Mouse (Mus musculus): Measurements from ENCODE around the gene Cnksr1.
A peak's percentile ranks its signal among the peaks of the same experiment; 100 is the strongest.

The Cnksr1 gene

DNA sequence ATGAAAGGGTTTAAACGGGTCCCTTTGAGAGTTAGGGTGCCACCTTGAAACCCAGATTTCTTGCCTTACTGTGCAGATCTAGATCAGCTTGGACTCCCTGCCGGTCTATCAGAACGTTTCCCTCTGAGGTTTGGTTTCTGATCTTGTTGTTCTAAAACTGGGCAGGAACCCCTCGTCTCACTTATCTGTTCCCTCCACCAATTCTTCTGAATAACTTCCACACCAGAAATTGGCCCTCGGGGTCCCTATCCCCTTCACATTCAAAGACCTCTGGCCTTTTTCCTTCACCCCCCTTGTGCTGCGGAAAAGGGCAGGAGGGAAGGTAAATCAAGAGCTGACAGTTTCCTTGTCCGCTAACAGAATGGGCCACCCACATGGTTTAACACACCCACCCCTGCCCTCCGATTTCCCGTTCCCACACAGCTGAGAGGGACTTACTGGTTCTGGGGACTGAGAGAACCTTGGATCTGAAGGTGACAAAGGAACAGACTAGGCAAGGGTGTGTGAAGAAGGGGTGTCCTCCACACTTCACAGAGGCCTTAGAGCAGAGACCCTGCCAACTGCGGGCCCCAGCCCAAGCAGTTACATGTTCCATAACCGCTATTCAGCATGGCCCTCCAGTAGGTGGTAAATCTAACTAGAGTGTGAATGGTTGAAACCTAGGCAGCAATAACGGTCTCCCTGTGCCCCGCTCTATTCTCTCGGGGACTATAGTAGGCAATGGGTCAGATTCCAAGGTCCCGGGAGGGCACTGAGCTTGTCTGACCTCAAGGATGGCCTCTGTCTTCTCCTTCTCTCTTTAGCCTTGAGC is 14.9 kb upstream of the Cnksr1 start:
- DNase-seq (ENCODE audit: low spot score in 2 of 2) = no peak

DNA sequence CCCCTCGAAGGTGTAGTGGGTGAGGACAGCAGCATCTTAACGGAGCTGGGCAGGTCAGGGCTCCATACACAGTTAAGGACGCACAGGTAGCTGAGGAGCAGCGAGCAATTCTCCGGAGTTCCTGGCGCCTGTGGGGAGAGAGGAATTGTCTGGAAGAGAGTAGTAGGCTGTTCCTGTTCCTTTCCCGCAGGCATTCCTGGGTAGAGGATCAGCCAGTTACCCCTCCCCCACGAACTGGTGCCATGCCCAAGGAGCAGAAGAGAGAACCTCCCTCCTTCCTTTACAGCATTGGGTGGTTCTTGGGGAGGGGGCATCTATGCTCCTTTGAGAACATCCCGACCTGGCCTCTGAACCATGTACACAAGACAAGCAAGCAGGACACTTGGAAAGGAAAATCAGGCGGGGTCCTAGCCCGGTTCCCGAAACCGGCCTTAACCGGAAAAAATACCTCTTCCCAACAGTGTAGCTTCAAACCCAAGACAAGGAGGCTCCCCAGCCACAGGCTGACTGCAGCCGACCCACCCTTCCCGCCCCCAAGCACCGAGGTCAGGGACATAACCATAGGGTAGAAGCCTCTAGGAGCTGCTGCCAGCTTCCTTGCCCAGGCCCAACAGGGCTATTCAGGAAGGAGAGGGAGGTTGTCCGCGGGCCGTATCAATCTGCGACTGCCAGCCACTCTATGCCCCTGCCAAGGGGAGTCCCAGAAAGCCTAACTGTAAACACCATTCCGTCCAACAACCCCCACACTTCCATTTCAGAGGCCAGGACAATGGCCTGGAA is 14.1 kb upstream of the Cnksr1 start:
- no peak for DNase-seq (ENCODE audit: low spot score in 2 of 2)

DNA sequence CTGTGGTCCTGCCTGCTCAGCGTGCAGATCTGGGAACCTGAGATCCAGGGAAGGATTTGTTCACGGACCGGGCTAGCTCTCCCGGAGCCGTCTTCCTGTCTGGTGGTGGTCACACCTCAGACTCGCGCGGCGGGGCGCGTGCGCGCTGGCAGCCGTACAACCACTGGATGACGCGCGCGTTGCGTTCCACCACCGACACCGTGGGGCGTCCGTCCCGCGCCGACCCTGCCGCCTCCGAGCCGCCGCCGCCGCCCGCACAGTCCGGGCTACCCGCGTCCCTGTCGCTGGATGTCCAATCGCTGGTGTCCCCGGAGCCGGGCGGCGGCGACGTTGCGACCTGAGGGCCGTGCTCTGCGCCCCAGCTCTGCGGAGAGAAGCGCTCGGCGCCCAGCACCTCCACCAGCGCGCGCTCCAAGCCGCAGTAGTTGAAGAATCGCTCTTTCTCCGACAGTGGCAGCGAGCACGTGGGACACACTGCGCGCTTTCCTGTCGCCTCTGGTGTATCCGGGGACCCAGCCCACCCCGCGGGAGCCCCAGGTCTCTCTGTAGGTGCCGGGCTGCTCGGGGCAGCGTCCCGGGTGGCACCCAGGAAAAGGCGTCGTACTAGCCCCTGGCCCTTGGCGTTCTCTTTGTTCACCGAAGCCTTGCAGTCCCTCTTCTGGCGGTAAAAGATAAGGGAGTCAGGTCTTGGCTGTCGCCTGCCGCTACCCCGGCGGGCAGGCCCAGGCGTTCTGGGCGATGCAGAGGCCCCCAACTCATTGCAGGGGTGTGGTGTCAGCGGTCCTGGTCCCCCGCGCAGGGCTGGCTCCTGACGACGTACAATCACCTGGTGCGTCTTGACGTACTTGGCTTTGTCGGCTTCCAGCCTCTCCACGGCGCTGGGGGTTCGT is 13.3 kb upstream of the Cnksr1 start:
- no peak for DNase-seq (ENCODE audit: low spot score in 2 of 2)

DNA sequence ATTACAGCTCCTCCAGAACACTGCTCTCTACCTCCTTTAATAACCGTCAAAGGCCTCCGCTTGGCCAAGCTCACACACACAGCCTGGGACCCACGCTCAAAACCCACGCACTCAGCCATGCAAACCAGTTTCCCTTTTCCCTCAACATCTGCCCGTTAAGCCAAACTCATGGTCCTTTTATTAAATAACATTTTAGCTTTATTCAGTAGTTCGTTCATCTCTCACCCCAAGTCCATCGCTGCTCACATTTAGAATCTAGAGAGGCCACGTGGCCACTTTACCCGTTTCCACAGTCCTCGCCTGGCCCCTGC is 12.7 kb upstream of the Cnksr1 start:
- DNase-seq (ENCODE audit: low spot score in 2 of 2) = no peak

DNA sequence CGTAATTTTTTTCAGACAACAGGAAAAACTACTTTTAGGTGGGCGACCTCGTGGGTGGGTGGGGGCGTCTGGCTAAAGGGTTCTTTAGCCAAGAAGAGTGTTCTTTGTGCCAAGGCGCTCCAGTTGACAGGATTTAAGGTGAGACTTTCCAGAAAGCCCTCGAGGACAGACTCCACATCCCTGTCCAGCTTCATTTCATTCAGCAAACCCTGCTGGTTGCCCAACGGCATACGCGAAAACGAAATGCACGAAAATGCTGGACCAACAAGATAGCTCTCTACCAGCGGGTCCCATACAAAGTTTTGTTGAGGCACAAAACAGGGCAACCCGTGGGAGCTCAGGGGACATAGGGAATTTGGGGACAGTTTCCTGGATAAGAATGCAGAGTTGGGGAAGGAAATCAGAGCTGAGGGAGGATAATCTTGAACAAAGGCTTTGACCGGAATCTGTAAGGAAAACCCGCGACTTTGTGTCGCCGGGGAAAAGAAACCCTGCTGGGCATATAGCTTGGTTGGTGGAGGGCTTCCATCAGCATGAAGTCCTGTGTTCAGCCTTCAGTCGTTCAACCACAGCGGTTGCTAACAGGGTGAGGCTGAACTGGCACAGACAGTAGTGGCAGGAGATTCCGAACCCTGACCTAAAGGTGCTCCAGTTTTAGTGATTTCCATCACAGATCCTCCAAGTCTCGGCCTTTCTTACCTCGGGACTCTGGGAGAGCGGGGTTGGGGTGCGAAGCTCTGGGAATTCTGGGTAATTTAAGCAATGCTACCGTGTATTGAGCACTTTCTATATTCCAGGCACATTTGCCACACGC is 12.1 kb upstream of the Cnksr1 start:
- DNase-seq (ENCODE audit: low spot score in 2 of 2) = no peak

DNA sequence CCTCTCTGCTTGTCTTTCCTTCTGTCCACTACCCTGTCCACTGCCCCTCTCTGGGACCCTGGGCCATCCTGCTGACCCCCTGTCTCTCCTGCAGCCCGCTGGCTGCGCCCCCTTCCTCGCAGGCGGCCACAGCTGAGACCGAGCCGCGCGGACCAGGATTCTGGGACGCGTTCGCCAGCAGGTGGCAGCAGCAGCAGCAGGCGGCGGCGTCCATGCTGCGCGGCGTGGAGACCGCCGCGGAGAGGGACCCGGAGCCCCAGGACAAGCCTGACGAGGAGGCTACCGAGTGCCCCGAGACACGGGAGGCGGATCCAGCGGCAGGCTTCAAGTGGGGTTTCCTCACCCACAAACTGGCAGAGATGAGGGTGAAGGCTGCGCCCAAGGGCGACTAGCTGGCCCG is 11.5 kb upstream of the Cnksr1 start:
- peak; percentile 54 for DNase-seq (ENCODE audit: low spot score in 2 of 2)

DNA sequence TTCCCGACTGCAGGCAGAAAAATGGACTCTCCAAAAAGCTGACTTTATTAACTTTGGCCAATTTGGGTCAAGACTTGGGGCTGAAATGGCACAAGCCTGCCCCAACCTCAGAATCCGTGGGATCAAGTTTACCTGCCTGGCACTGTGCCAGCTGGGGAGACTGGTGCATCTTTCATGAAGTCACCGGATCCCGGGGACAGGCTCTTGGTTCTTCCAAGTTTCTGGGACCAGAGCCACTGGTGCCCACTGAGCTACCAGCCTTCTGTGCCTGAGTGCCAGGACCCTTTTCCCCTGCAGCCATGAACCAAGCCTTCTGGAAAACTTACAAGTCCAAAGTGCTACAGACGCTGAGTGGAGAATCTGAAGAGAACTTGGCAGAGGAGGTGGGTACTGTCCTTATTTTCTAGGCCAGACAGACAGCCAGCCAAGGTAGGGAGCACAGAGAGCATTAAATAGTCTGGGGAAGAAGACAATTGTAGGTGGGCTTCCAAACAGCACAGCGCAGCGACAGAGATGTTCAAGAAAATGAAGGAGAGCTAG is 8.6 kb upstream of the Cnksr1 start, which contains the start of gene Gm30191:
Gene Gm30191 (plus strand): TSS at position 217 of the 540 bp plus-strand sequence.
- DNase-seq (ENCODE audit: low spot score in 2 of 2) = no peak

DNA sequence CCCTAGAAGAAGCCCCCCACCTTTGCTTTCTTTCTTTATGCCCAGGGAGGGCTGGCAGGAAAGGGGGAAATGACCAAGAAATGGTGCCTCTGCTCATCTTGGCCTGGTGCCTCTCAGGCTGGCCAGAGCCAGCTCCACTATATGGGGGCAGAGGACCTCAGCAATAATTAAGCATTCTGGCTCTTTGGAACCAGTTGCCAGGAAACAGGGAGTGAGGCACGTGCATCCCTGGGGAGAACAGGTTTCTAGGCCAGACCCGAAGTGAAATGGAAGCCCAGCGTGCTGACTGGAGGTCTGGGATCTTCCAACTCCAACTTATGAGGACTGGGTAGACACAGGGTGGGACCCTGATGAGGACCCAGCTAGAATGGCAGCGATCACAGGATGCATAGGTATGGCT is 8.1 kb upstream of the Cnksr1 start:
- no peak for DNase-seq (ENCODE audit: low spot score in 2 of 2)

DNA sequence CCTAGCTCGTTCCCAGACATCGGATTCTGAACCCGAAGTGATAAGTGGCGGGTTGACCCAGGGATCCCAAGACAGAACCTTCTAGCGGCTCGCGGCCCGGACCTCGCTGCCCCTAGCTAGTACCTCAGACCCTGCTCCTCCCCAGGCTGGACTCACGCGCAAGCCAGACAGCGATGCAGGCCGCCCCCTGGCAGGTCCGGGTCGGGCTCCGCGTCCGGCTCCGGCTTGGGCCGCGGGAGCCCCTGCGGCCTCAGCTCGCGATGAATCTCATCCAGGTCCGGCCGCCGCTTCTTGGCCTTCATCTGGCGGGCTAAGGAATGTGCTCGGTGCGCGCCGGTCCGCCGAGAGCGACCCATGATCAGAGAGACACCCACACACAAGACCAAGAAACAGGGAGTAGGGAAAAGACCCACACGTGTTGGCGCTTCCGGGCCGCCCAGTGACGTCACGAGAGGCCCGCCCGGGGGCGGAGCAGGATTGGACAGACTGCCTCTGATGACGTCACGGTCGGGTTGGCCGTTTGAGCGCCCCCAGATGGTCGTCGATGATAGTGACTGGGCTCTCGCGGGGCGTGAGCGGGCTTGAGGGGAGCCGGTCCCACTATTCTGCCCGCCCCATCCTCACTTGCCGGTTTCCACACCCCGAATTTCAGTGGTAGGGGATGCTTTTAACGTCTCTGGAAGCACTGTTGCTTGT is 7.1 kb upstream of the Cnksr1 start, which contains the start of gene Zfp593:
Gene Zfp593 (minus strand): TSS at position 445 of the 696 bp plus-strand sequence.
- DNase-seq (ENCODE audit: low spot score in 2 of 2) = peak; percentile 93 to 95

DNA sequence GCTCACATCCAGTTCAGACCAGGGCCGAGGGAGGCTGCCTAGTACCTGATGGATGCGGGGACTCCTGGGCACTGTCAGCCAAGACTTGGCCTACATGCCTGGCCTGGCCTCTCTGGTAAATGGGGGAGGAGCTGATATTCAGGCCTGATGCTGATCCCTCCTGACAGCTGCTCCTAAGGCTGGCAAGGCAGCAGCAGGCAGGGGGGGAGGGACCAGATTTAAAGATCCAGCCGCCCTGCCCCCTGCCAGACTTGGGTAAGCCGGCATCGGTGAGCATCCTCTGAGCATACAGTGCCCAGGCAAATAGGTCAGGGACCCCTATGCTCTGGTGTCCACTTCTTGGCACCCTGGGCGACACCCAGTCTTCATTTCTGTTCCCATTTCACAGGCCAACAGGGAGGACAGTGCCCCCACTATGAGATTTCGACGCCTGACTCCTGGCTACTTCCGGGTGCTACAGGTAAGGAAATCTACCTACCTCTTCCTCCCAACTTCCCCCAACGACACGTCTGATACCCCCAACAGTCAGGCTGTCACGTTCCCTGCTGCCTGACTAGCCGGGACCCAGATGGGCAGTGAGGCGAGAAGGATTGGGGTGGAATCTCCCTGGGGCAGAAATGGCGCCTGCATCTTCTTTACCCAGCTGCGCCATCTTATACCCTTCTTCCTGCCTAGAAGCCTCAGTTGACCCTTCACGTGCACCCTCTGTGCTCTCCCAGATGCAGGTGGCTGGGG is 5.5 kb upstream of the Cnksr1 start, which contains the start of gene E130218I03Rik:
Gene E130218I03Rik (plus strand): TSS at position 147 of the 735 bp plus-strand sequence.
- DNase-seq (ENCODE audit: low spot score in 2 of 2) = no peak

DNA sequence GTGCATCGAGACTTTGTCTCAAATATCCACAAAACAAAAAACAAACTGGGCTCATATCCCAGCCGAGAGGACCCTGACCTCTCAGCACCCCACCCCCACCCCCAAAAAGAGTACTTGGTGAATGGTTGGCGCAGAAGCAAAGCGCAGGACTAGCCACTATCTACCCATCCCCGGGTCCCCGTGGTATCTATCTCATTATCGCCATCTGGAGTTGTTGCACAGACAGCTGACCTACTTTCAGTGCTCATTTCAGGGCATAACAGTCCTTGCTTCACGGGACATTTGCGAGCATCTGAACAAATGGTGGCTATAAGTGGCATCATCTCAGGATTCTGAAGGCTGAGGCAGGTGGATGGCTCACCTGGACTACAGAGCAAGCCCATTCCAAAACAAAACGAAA is 487 bp upstream of the Cnksr1 start:
- no peak for DNase-seq (ENCODE audit: low spot score in 2 of 2)

DNA sequence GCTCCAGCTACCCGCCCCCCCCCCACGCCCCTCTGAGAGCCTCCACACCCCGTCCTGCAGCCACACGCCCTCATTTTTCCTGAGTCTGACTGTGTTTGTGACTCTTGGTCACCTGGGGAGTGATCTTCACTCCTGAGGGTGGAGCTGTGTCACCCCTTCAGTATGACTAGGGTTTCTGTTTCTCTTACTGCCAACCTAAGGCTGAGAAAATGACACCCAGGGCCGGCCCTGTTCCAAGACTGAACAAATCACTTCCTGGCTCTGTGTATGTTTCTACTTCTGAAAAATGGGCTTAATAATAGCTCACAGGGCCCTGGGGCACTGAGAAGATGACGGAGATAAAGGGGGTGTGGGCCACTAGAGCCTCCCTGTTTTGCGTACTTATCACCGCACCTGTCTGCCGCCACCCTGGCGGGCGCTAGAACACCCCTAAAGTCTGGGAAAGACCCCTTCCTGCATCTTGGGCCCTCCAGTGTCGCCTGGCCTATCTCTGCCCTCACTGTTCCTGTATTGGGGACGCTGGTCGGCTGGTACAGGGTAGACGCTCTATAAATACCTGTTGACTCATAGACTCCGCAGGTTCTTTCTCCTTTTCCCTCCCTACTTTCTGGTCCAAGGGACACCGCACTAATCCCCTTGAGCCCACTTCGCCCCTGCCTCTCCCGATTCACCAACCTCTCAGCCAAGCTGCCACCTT is 469 bp downstream of the Cnksr1 start:
- DNase-seq (ENCODE audit: low spot score in 2 of 2) = no peak

DNA sequence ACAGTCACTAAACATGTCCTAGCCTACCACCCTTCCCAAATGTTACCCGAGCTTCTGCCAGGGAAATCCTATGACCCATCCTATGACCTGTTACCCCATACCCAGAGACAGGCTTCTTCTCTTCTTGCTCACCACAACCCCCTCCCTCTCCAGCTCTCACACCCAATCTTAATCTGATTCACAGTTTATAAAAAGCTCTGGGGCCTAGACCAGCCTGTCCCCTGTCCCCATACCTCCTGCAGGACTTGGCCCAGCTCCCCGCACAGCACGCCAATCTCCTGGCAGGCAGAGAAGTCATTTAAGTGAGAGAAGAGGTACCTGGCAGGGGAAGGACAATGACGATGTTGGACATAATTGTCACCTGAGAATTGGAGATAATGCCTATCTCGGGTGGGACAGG is 3.3 kb downstream of the Cnksr1 start:
- DNase-seq (ENCODE audit: low spot score in 2 of 2) = no peak

DNA sequence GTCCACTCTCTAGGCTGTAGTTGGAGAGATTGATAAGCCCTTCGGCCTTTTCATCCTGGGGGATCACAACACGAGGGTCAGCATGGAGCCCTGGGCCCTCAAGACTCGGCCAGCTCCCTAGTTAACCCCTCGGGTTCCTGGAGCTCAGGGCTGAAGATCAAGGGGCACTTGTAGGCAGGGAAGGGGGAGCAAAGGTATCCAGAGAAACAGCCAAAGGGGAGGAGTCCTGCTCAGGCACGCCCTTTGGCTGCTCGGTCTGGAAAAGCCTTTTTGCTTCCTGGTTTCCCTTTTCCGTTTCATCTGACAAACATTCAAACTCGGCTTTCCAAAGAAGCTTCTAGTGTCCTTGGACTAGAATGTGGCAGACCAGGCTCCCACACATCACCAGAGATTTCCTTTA is 7.8 kb downstream of the Cnksr1 start:
- no peak for DNase-seq (ENCODE audit: low spot score in 2 of 2)

DNA sequence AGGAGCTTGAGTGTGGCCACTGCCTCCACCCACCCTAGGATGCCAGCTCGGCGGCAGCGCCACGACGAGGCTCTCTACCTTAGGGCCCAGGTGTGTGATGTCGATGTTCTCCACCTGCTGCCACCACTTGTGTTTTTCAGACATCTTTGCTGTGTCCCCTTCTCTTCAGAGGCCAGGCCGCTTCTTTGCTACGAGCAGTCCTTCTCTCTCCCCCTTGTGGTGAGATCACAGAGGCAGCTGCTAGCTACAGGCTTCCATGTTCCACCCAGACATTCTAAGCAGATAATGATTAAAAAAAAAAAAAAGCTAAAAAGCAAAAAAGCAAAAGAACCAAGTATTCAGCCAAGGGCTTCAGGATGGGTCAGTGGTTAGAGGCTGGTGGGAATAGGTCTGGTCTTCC is 11.0 kb downstream of the Cnksr1 start, which contains the start of gene Catsper4:
Gene Catsper4 (minus strand): TSS at position 190 of the 400 bp plus-strand sequence.
- no peak for DNase-seq (ENCODE audit: low spot score in 2 of 2)

DNA sequence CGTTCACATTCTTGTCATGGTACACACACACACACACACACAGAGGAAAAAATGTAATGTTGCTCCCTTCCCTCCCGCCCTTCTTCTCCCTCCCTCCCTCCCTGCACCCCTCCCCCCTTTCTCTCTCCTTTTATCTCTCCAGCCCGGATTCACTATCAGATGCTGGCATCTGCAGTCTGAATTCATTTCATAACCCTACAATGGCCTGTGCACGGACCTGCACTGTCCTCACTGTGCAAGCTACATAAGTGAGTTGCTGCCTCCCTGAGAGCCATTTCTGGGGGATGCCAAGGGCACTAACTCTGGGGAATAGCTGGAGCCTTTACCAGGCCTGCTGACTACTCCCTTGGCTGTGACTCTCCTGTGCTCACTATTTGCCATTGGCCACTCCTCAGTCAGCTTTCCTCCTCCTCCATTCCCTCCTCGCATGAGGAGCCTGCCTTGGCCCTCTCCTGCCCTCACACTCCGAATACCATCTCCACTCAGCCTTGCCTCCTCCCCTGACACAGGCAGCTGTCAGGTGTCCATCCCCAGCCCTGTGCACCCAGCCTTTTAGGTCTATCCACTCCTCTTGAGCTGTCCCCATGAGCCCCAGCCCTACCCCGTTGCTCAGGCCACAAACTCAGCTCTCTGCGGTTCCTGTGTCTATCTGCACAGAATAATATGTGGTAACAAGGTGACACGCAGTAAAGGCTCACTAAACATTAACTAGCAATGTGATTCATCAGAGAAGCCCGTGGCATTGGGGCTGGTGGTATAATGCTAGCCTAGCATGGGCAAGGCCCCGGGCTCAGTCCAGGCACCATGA is 15.2 kb downstream of the Cnksr1 start:
- no peak for DNase-seq (ENCODE audit: low spot score in 2 of 2)

DNA sequence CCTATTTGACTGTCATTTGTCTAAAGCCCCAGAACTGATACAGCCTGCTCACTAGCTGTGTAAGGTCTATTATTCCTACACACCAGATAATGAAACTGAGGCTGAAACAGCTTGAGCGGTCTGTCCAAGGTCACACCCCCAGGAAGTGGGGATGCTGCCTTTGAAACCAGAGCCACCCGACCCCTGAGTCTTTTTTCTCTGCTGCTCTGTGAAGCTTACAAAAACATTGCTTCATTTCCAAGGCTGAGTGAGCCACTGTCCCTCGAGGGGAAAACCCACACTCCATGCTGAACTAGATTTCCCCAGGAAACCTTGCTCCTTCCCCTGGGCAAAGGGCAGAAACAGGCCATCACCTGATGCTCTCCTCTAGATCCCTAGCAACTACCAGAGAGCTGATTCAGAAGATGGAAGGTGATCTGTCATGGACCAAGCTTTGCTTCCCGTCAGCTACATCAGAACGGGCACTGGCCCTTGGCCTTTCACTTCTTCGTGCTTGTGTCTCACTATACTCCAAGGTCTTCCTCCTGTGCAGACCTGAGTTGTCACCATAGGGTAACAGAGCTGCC is 31.6 kb downstream of the Cnksr1 start:
- DNase-seq (ENCODE audit: low spot score in 2 of 2) = no peak
